Mouse (Mus musculus): ENCODE data around the gene Plscr2.
"Not testable (repeated sequence)": the region's sequence is repeated elsewhere in the genome, so short reads cannot be mapped to it uniquely, and the experiment has no call there.

Plscr2 gene

GRCm38 (mm10) chr9:92273956-92274762 lies 1.2 kb upstream of the Plscr2 start:
- in situ Hi-C loops (cut with MboI, MseI), result no loop called here

- in situ Hi-C loops (cut with MboI, MseI), result no loop called here
Observed at GRCm38 (mm10) chr9:92276360-92276759, 958 bp downstream of the Plscr2 start.

DNA sequence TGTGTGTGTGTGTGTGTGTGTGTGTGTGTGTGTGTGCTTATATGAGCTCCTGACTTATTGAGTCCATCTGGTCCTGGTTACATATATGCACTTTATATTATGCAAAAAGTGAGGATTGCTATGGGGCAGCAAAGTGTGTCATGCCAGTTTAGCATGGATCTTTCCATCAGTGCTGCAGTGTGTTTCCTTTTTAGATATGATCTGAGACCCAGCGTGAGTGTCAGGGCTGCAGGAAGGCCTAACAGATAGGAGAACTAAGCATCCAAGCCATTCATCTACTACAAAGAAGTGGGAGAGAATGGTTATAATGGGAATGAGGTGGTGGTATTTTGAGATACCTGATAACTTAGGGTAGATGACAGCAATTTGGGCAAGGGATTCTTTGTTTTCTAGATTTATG lies 4.6 kb downstream of the Plscr2 start:
- in situ Hi-C loops (cut with MboI, MseI), result loop anchor here (10.0 kb wide), 1 partner anchor 185 kb away; no protein-coding TSS in a partner anchor

- in situ Hi-C loops (cut with MboI, MseI), result loop anchor here (10.0 kb wide), 1 partner anchor 182 kb away; no protein-coding TSS in a partner anchor
Observed at GRCm38 (mm10) chr9:92282563-92283171, 7.3 kb downstream of the Plscr2 start.

DNA sequence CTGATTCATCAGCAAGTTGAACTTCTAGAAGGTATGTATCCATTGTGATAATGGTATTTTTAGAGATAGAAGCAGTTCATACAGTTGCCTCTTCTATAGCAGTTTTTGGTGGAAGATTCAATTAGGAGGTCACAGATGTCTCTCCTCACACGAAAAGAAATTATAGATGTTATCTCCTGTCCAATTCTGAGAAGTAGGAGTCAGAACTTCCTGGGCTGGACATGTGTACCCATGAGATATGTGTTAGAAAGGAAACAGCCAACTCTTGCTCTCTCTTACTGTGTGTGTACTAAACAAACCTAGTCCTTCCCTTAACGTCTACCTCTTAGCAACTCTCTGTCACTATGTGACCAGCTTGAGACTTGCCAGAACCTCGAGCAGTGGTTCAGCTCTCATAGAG lies 14.3 kb downstream of the Plscr2 start:
- in situ Hi-C loops (cut with MboI, MseI), result loop anchor here (10.0 kb wide), 1 partner anchor 175 kb away; no protein-coding TSS in a partner anchor

DNA sequence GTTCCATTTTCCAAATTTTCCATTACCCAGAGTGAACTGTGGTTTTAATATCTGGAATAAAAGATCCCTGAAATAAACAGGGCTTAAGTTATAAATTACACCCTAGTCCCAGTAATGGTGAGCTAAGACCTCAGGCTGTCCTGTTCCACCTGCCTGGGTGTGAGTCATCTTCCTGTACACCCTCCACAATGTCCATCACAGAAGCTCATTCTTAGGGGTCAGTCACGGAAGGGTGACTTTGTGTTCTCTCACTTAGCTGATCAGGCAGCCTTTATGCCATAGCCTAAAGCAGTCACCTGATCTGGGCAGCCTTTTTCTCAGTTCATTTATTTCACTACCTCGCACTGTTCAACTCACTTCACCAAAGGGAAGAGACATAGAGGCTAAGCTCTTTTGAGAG lies 16.8 kb downstream of the Plscr2 start:
- in situ Hi-C loops (cut with MboI, MseI), result no loop called here

GRCm38 (mm10) chr9:92292922-92293321 lies 17.5 kb downstream of the Plscr2 start:
- in situ Hi-C loops (cut with MboI, MseI), result no loop called here

GRCm38 (mm10) chr9:92293560-92294548 lies 18.5 kb downstream of the Plscr2 start:
- in situ Hi-C loops (cut with MboI, MseI), result no loop called here

- in situ Hi-C loops (cut with MboI, MseI), result no loop called here
Observed at GRCm38 (mm10) chr9:92298288-92298687, 22.9 kb downstream of the Plscr2 start.

- in situ Hi-C loops (cut with MboI, MseI), result no loop called here
Observed at GRCm38 (mm10) chr9:92301213-92301612, 25.8 kb downstream of the Plscr2 start.

- in situ Hi-C loops (cut with MboI, MseI), result no loop called here
Observed at GRCm38 (mm10) chr9:92305075-92305474, 29.7 kb downstream of the Plscr2 start.

GRCm38 (mm10) chr9:92305620-92306220 lies 30.3 kb downstream of the Plscr2 start:
- in situ Hi-C loops (cut with MboI, MseI), result no loop called here

DNA sequence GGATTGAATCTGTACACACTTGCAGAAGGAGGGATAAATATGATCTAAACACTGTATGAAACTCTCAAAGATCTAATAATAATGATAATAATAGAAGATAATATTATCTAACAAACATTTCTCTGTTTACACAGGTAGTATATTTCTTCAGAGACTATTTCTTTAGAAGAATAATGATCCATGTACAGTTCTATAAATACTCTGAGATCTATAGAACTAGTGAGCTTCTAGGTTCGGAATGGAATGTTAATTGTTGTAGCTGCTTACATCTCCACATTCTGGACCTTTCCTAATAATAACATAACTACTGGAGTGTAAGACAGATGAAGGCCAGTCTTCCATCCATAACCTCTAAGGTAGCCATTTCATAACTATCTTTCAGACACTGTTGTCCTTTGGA lies 33.7 kb downstream of the Plscr2 start, which contains the start of gene 1700057G04Rik:
Gene 1700057G04Rik (plus strand): TSS at position 301 of the 400 bp plus-strand sequence.
- in situ Hi-C loops (cut with MboI, MseI), result no loop called here

GRCm38 (mm10) chr9:92316791-92317190 lies 41.4 kb downstream of the Plscr2 start:
- in situ Hi-C loops (cut with MboI, MseI), result no loop called here

DNA sequence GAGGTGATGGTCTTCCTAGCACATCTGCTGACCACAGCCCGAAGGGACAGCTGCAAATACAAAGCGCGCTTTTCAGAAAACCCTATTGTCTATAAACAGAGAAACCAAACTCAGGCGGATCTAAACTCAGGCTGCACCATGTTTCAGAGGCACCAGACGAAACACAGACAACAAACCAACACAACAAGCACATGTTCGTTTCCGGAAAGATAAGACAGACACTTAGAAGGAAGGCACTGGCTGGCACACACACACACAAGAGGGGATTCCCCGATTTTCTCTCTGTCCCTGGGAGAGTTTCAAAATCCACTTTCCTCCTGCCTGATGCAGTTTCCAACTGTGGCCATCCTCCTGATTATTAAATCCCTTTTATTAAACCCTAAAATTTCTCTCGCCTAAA lies 50.5 kb downstream of the Plscr2 start:
- in situ Hi-C loops (cut with MboI, MseI), result not testable (repeated sequence)

- in situ Hi-C loops (cut with MboI, MseI), result no loop called here
Observed at GRCm38 (mm10) chr9:92326813-92327212, 51.4 kb downstream of the Plscr2 start.

- in situ Hi-C loops (cut with MboI, MseI), result no loop called here
Observed at GRCm38 (mm10) chr9:92331383-92331782, 56.0 kb downstream of the Plscr2 start.

GRCm38 (mm10) chr9:92334845-92335244 lies 59.4 kb downstream of the Plscr2 start:
- in situ Hi-C loops (cut with MboI, MseI), result no loop called here

DNA sequence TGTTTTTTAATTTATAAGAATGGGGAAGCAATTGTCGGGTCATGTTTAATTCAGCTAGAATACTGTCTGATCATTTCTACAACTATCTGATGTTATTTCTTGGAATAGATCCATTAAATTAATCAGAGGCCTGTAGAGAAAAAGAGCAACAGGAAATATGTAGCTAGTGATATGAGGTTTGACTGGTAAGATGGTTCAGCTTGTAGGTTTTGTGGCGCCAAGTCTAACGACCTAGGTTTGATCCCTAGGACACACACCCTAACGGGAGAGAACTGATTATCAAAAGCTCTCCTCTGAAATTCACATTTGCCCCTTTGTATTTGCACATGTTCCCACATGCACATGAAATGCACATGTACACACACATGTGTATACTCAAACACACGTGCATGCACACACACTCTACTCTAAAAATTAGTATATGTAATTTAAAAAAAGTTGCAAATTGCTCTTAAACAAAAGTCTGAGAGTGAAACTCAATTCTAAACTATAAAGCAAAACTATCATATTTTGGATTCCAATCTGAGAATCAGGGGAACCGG lies 59.9 kb downstream of the Plscr2 start:
- in situ Hi-C loops (cut with MboI, MseI), result no loop called here

- in situ Hi-C loops (cut with MboI, MseI), result no loop called here
Observed at GRCm38 (mm10) chr9:92337063-92337462, 61.7 kb downstream of the Plscr2 start.

GRCm38 (mm10) chr9:92337661-92338060 lies 62.3 kb downstream of the Plscr2 start:
- in situ Hi-C loops (cut with MboI, MseI), result no loop called here
